In the genomic region with DNA sequence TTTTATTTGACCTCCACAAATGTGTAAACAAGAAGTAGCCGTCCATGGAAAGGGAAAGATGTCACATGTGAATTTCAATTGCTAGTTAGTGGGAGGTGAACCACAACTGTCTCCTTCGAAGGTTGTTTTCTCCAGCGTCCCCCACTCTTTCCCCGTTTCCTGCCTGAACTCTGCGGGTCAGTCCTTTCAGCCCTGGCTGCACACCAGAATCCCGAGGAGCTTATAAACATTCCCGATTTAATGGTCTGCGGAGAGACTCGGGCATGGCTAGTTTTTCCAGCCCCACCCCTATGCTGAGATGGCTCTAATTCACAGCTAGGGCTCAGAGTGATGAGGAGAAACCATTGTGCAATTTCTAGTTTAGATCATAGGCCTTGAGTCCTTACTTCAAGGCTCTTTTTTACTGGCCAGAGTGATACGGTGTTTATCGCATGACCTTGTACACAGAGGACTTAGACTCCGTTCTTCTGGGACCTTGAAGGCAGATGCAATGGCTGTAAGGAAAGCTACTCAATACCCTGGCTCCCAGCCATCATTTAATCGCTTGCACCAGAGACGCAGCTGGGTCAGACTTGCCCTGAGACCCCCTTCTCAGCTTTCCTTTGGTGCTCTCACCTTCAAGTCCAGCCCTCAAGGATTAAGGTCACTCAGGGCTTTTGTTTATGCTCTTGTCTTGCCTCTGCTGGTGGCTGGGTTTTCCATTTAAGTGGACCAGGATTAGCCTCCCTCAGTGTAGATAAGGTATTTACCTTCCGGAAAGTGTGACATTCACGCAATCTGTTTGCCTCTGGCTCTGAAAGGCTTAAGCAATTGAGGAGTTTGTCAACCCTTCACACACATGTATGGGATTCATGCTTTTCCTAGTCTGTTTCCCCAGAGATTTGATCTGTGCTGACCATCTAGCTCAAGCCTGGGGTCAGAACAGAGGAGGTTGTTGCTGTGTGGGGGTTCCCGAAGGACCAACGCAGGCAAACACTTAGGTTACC, we compare ENCODE assay signal across 11 mouse cellular contexts. TPM values are rescaled to one million over a fixed set of nuclear protein-coding genes. Genes with fewer than 3 reads are reported as not detected.
A peak's percentile ranks its signal among the peaks of the same experiment; 100 is the strongest.
DNase-seq lines count a peak whose midpoint lies in the region; ATAC-seq lines count a peak whose summit lies in the region.
"Had no signal": no experiment of that assay in that cellular context is flagged by ENCODE, and none has a peak within 500 bp of the region (broad histone marks: within the 10 kb centered on the region; RNA-seq: fewer than 3 reads in every experiment).

No protein-coding gene starts in this region.

- H3K36me3 ChIP-seq in heart, embryonic 12.5 days = no peaks in the 10 kb centered on the region
- H3K36me3 ChIP-seq in neural tube, embryonic 13.5 days = peaks cover 11% of the 10 kb centered on the region; the same call in 1 of the 2 replicates
- no peaks in the 10 kb centered on the region for H3K36me3 ChIP-seq in stomach, embryonic 15.5 days
- H3K36me3 ChIP-seq: liver, embryonic 13.5 days had no signal

- peak; percentile 90 for DNase-seq in heart, adult 11 months
- no peak for DNase-seq in neural tube, embryonic 10.5 days (ENCODE audit: extremely low spot score, low spot score)
- DNase-seq in kidney, adult 9 months = peak; percentile 74
- no peak for DNase-seq in cerebellum, postnatal 36 days
- no peak for DNase-seq in right cerebral cortex, postnatal 4 days
- DNase-seq: B cell, adult 2 months; cerebellum, adult 9-11 months; liver, embryonic 13.5 days had no signal

- H3K27ac ChIP-seq in heart, embryonic 12.5 days (ENCODE audit: poor library complexity, severe bottlenecking) = no peak overlapping the region
- 0 out of 2 replicates have a peak overlapping the region, but pooled peaks have one; percentile 24 for H3K27ac ChIP-seq in neural tube, embryonic 13.5 days (replicated peaks)
- peak overlapping the region; percentile 52; the same call in 1 of the 2 replicates for H3K27ac ChIP-seq in stomach, embryonic 15.5 days
- H3K27ac ChIP-seq: liver, embryonic 13.5 days had no signal

- no peak overlapping the region for H3K4me3 ChIP-seq in heart, embryonic 12.5 days
- H3K4me3 ChIP-seq in neural tube, embryonic 13.5 days = no peak overlapping the region
- no peak overlapping the region for H3K4me3 ChIP-seq in stomach, embryonic 15.5 days (replicated peaks)
- H3K4me3 ChIP-seq: liver, embryonic 13.5 days had no signal

- ATAC-seq in heart, embryonic 12.5 days (ENCODE audit: insufficient number of reproducible peaks, low FRiP score) = no peak
- no peak for ATAC-seq in neural tube, embryonic 13.5 days (ENCODE audit: low read depth)
- ATAC-seq in stomach, embryonic 15.5 days (ENCODE audit: insufficient read depth, low FRiP score, low read depth) = no peak

- no peak overlapping the region for H3K9ac ChIP-seq in heart, embryonic 12.5 days
- no peak overlapping the region for H3K9ac ChIP-seq in neural tube, embryonic 13.5 days
- no peak overlapping the region for H3K9ac ChIP-seq in stomach, embryonic 15.5 days
- H3K9ac ChIP-seq: liver, embryonic 13.5 days had no signal

- WGBS in heart, embryonic 12.5 days = 47% methylated on average over 18 of the region's 18 CpGs
- 62% methylated on average over 18 of the region's 18 CpGs for WGBS in neural tube, embryonic 13.5 days
- WGBS in stomach, embryonic 15.5 days = 40% methylated on average over 18 of the region's 18 CpGs

- H3K4me2 ChIP-seq in heart, embryonic 12.5 days = no peak overlapping the region
- H3K4me2 ChIP-seq in neural tube, embryonic 13.5 days = no peak overlapping the region
- no peak overlapping the region for H3K4me2 ChIP-seq in stomach, embryonic 15.5 days
- H3K4me2 ChIP-seq: liver, embryonic 13.5 days had no signal

- peaks cover 20% of the 10 kb centered on the region for H3K4me1 ChIP-seq in heart, embryonic 12.5 days (replicated peaks)
- H3K4me1 ChIP-seq in neural tube, embryonic 13.5 days (replicated peaks) = peaks cover 8% of the 10 kb centered on the region
- peaks cover 8% of the 10 kb centered on the region; the same call in 1 of the 2 replicates for H3K4me1 ChIP-seq in stomach, embryonic 15.5 days

- H3K27me3 ChIP-seq in heart, embryonic 12.5 days (replicated peaks) = no peaks in the 10 kb centered on the region
- no peaks in the 10 kb centered on the region for H3K27me3 ChIP-seq in neural tube, embryonic 13.5 days
- H3K27me3 ChIP-seq in stomach, embryonic 15.5 days (replicated peaks) = no peaks in the 10 kb centered on the region
- H3K27me3 ChIP-seq: liver, embryonic 13.5 days had no signal

- no peaks in the 10 kb centered on the region for H3K9me3 ChIP-seq in heart, embryonic 12.5 days (replicated peaks)
- H3K9me3 ChIP-seq in neural tube, embryonic 13.5 days = no peaks in the 10 kb centered on the region
- H3K9me3 ChIP-seq in stomach, embryonic 15.5 days = no peaks in the 10 kb centered on the region
- H3K9me3 ChIP-seq: liver, embryonic 13.5 days had no signal

RNA-seq across cellular contexts. Expression of a gene that starts 23.4 kb away (rescaled TPM):
- polyA plus RNA-seq in heart, embryonic 12.5 days (2016; fragmentation: Nextera tagmentation; extraction: Ambion mirVana) = 19.2 and 22.0 TPM in 2 replicates
- polyA plus RNA-seq in neural tube, embryonic 13.5 days (2015; fragmentation: Nextera tagmentation; extraction: Ambion mirVana) = 23.3 and 25.8 TPM in 2 replicates
- polyA plus RNA-seq in stomach, embryonic 15.5 days (2015; fragmentation: Nextera tagmentation; extraction: Ambion mirVana) = 29.8 and 33.5 TPM in 2 replicates

RNA-seq across cellular contexts. Expression of a gene that starts 59.7 kb away (rescaled TPM):
- 0.10 TPM in 1 of 2 replicates, not detected in the other for polyA plus RNA-seq in heart, embryonic 12.5 days (2016; fragmentation: Nextera tagmentation; extraction: Ambion mirVana)
- polyA plus RNA-seq in neural tube, embryonic 13.5 days (2015; fragmentation: Nextera tagmentation; extraction: Ambion mirVana) = 100 and 103 TPM in 2 replicates
- 1.3 and 1.5 TPM in 2 replicates for polyA plus RNA-seq in stomach, embryonic 15.5 days (2015; fragmentation: Nextera tagmentation; extraction: Ambion mirVana)

Comparison
In these comparisons a context has a peak if more than half of its experiments do, and no peak if none do; other contexts are left out.
1. DNase-seq: peak in heart, adult 11 months (single experiment) and kidney, adult 9 months (single experiment); none in neural tube, embryonic 10.5 days (single experiment), cerebellum, postnatal 36 days (0 of 2) and right cerebral cortex, postnatal 4 days (single experiment).
2. RNA of a gene that starts 59.7 kb away (polyA plus RNA-seq): 100 to 103 TPM in neural tube, embryonic 13.5 days; 1.3 to 1.5 TPM in stomach, embryonic 15.5 days and 0.10 TPM in heart, embryonic 12.5 days; every median in the first group is over 10 times any median in the second.